Mouse (Mus musculus) liver, embryonic 14.5 days (tissue): ENCODE measurements around the gene Ranbp9. TPM values are rescaled to one million over a fixed set of nuclear protein-coding genes. Genes with fewer than 3 reads are reported as not detected.
A peak's percentile ranks its signal among the peaks of the same experiment; 100 is the strongest.

Source experiments
- ATAC-seq: fragments of 200-750 bp; cut with Nextera tagmentation; 2 replicates; pipeline ENCODE4 v1.8.0; 2017; ENCODE audit warnings: moderate number of reproducible peaks, mild to moderate bottlenecking, moderate library complexity; ENCODE audit not compliant: insufficient read depth
- DNase-seq, 3 experiments: peaks; one replicate each; pipeline ENCODE4 v3.0.0-alpha.2; 2012 to 2013; ENCODE audit warnings: low read depth in 3 of 3, low spot score in 3 of 3
- H3K27ac ChIP-seq: fragments of 300-500 bp; sonication (generic); 2 replicates; pipeline ENCODE4 v1.5.1; 2014; ENCODE audit warnings: moderate library complexity, mild to moderate bottlenecking, control low read depth, inconsistent platforms
- H3K27me3 ChIP-seq: fragments of 300-500 bp; sonication (generic); 2 replicates; pipeline ENCODE4 v1.6.1; 2014; ENCODE audit warnings: mild to moderate bottlenecking, low read length, moderate library complexity; ENCODE audit not compliant: control insufficient read depth, insufficient read depth
- H3K36me3 ChIP-seq: fragments of 300-500 bp; sonication (generic); replicated peaks from 2 replicates; pipeline ENCODE4 v1.6.1; 2014; ENCODE audit warnings: low read depth; ENCODE audit not compliant: control insufficient read depth, insufficient read depth
- H3K4me1 ChIP-seq, 2 experiments: fragments of 200-500 bp in 1 of 2; fragments of 300-500 bp in 1 of 2; sonication (generic) in 1 of 2; replicated peaks; 2 replicates each; pipeline ENCODE4 v1.6.1; 2012 to 2014; ENCODE audit warnings: antibody characterized with exemption in 1 of 2, inconsistent platforms in 1 of 2, low read length in 1 of 2; ENCODE audit not compliant: control insufficient read depth in 2 of 2, insufficient read depth in 2 of 2
- H3K4me2 ChIP-seq: fragments of 300-500 bp; sonication (generic); 2 replicates; pipeline ENCODE4 v1.6.1; 2014; ENCODE audit warnings: low read depth, mild to moderate bottlenecking, control low read depth, moderate library complexity
- H3K4me3 ChIP-seq, 2 experiments: fragments of 200-500 bp in 1 of 2; fragments of 300-500 bp in 1 of 2; sonication (generic) in 1 of 2; 2 replicates each; pipeline ENCODE4 v1.5.1; 2012 to 2014; ENCODE audit warnings: low read depth in 2 of 2, low read length in 2 of 2, mild to moderate bottlenecking in 2 of 2, control low read depth in 1 of 2, inconsistent platforms in 1 of 2, moderate library complexity in 1 of 2; ENCODE audit not compliant: insufficient read depth in 1 of 2
- H3K9ac ChIP-seq: fragments of 300-500 bp; sonication (generic); replicated peaks from 2 replicates; pipeline ENCODE4 v1.6.1; 2014; ENCODE audit warnings: mild to moderate bottlenecking, control low read depth, moderate library complexity
- H3K9me3 ChIP-seq: fragments of 300-500 bp; sonication (generic); 2 replicates; pipeline ENCODE4 v1.6.1; 2016; ENCODE audit warnings: low read length, mixed read lengths; ENCODE audit not compliant: control insufficient read depth
- CTCF ChIP-seq: IDR thresholded peaks from 2 replicates; pipeline ENCODE4 v1.5.1; 2016; ENCODE audit warnings: antibody characterized with exemption, low read depth, control low read depth
- EP300 ChIP-seq: IDR thresholded peaks from 2 replicates; pipeline ENCODE4 v1.6.1; 2016; ENCODE audit warnings: antibody characterized with exemption, low read depth
- WGBS: fragments of 180-500 bp; shearing (Covaris S2); extraction: QIAGEN DNeasy Blood & Tissue Kit; methylation state at CpG from one replicate; pipeline ENCODE4 v1.1.7; 2014; ENCODE audit not compliant: insufficient replicate concordance; 5-methylcytosine and 5-hydroxymethylcytosine counted together
- polyA plus RNA-seq, 2 experiments: library from polyadenylated mRNA; depleted of rRNA in 1 of 2; stranded (reverse) in 1 of 2; unstranded in 1 of 2; fragments of >200 nt; fragmentation: Nextera tagmentation in 1 of 2; extraction: Ambion mirVana in 1 of 2; gene quantifications; 2 replicates each; pipeline versions ENCODE4 v1.2.1 to v1.2.3; 2012 to 2014

Gene Ranbp9
- polyA plus RNA-seq, 2 experiments: 3.6 to 7.2 TPM

GRCm38 (mm10) chr13:43428436-43428835 is 52.6 kb downstream of the Ranbp9 start:
- Histone ChIP-seq H3K27ac (no peak overlapping the region), H3K9me3 (no peaks in the 10 kb centered on the region), H3K9ac (no peak overlapping the region), H3K27me3 (no peaks in the 10 kb centered on the region), H3K36me3 (peaks cover 2% of the 10 kb centered on the region; the same call in 1 of the 2 replicates), H3K4me1 (no peaks in the 10 kb centered on the region), H3K4me2 (no peak overlapping the region), H3K4me3 (no peak overlapping the region)
- DNase-seq (no peak), ATAC-seq (no peak)
- WGBS: 84% methylated on average over 4 of the region's 4 CpGs
- no peak for TF ChIP-seq EP300
- no peak for TF ChIP-seq CTCF

- H3K4me1 ChIP-seq: no peaks in the 10 kb centered on the region
- peaks cover 17% of the 10 kb centered on the region for H3K36me3 ChIP-seq
- H3K9ac ChIP-seq: no peak overlapping the region
- H3K4me2 ChIP-seq: no peak overlapping the region
- DNase-seq (no peak), ATAC-seq (no peak)
- no peak overlapping the region for H3K27ac ChIP-seq
- no peaks in the 10 kb centered on the region for H3K9me3 ChIP-seq
- no peak for TF ChIP-seq EP300
- TF ChIP-seq CTCF: no peak
- WGBS: 70% methylated on average over 1 of the region's 1 CpGs
- no peaks in the 10 kb centered on the region for H3K27me3 ChIP-seq
- no peak overlapping the region for H3K4me3 ChIP-seq
Measured at GRCm38 (mm10) chr13:43415249-43415648, 65.8 kb downstream of the Ranbp9 start.

DNA sequence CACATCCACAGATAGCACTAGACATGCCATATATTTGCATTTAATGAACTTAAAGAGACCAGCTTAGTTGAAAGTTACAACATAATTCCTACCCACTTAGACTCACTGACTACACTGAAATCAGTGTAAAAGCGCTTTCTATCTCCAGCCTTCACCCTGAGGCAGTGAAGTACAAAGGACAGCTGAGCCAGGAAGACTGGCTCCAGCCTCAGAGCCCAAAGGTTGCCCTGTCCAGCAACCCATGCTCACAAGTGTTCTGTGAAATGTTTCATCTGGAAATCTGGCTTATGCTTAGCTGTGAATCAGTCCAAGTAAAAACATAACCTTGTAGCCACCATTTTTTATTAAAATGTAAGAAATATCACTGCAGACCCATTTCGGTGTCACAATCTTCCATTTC is 67.5 kb downstream of the Ranbp9 start:
- TF ChIP-seq EP300 (no peak), CTCF (no peak)
- ATAC-seq: no peak
- no peaks in the 10 kb centered on the region for H3K4me1 ChIP-seq
- H3K4me3 ChIP-seq: no peak overlapping the region
- no peak overlapping the region for H3K4me2 ChIP-seq
- H3K36me3 ChIP-seq: peaks cover 13% of the 10 kb centered on the region
- WGBS: 85% methylated on average over 2 of the region's 2 CpGs
- no peak overlapping the region for H3K9ac ChIP-seq
- no peaks in the 10 kb centered on the region for H3K27me3 ChIP-seq
- no peak overlapping the region for H3K27ac ChIP-seq
- DNase-seq: no peak
- no peaks in the 10 kb centered on the region for H3K9me3 ChIP-seq

DNA sequence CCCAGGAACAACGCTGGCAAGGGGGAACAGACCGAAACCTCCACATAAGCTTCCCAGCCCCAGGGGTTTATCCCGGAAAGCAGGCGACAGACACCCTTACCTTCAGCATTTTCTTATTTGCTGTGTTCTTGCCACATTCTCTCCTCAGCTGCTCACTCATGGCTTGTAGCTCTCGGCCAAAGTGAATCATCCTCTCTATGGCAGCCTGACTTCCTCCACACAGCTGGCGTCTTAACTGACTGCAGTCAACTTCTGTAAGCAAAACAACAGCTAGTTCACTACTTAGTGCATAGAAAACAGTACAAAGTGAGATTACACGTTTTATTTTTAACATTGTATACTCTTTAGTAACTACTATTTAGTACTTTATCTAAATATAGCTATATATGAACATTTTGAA is 68.8 kb downstream of the Ranbp9 start:
- DNase-seq (no peak), ATAC-seq (no peak)
- WGBS: 74% methylated on average over 7 of the region's 7 CpGs
- Histone ChIP-seq H3K27ac (no peak overlapping the region), H3K4me3 (no peak overlapping the region), H3K36me3 (peaks cover 16% of the 10 kb centered on the region), H3K4me2 (no peak overlapping the region), H3K27me3 (no peaks in the 10 kb centered on the region), H3K9me3 (no peaks in the 10 kb centered on the region), H3K4me1 (no peaks in the 10 kb centered on the region), H3K9ac (no peak overlapping the region)
- TF ChIP-seq CTCF (no peak), EP300 (no peak)

GRCm38 (mm10) chr13:43399576-43399975 is 81.5 kb downstream of the Ranbp9 start:
- ATAC-seq (no peak), DNase-seq (no peak)
- peak overlapping the region; percentile 62 to 94; a peak in 3 of 4 replicates for H3K4me3 ChIP-seq

More at GRCm38 (mm10) chr13:43399576-43399975, 81.5 kb downstream of the Ranbp9 start:
- no peaks in the 10 kb centered on the region for H3K9me3 ChIP-seq
- peaks cover 37% of the 10 kb centered on the region for H3K36me3 ChIP-seq
- no peak overlapping the region for H3K27ac ChIP-seq
- peak overlapping the region; percentile 69 for H3K9ac ChIP-seq
- H3K27me3 ChIP-seq: no peaks in the 10 kb centered on the region
- 65% methylated on average over 5 of the region's 5 CpGs for WGBS
- TF ChIP-seq CTCF: no peak
- no peak for TF ChIP-seq EP300
- H3K4me1 ChIP-seq: peaks cover 0 to 9% of the 10 kb centered on the region in 2 experiments; a peak in 3 of 4 replicates
- H3K4me2 ChIP-seq: peak overlapping the region; percentile 89
